Mouse (Mus musculus) CH12.LX (cell line): ENCODE measurements around the gene Frrs1. TPM values are rescaled to one million over a fixed set of nuclear protein-coding genes. Genes with fewer than 3 reads are reported as not detected.

ENCODE experiments used
- DNase-seq: peaks from one replicate; pipeline ENCODE4 v3.0.0-alpha.2; 2013; ENCODE audit errors: extremely low read depth
- H3K27ac ChIP-seq: 2 replicates; pipeline ENCODE4 v1.5.1; 2012; ENCODE audit warnings: low read depth, mild to moderate bottlenecking, control low read depth, moderate library complexity; ENCODE audit not compliant: insufficient read depth
- H3K27me3 ChIP-seq: replicated peaks from 2 replicates; pipeline ENCODE3; 2012; ENCODE audit warnings: inconsistent platforms
- H3K36me3 ChIP-seq, 2 experiments: replicated peaks in 1 of 2; 2 replicates each; pipeline versions ENCODE3 to v1.6.1; 2012; ENCODE audit warnings: inconsistent platforms in 1 of 2, low read length in 1 of 2, mild to moderate bottlenecking in 1 of 2, mixed read lengths in 1 of 2, moderate library complexity in 1 of 2; ENCODE audit not compliant: control insufficient read depth in 1 of 2, insufficient read depth in 1 of 2
- H3K4me1 ChIP-seq, 2 experiments: 2 replicates each; pipeline ENCODE4 v1.6.1; 2012; ENCODE audit warnings: inconsistent platforms in 1 of 2, moderate library complexity in 1 of 2; ENCODE audit not compliant: insufficient read depth in 2 of 2, control insufficient read depth in 1 of 2
- H3K4me2 ChIP-seq: 2 replicates; pipeline ENCODE4 v1.6.1; 2012; ENCODE audit warnings: low read depth, mild to moderate bottlenecking, control low read depth; ENCODE audit not compliant: poor library complexity, insufficient read depth, severe bottlenecking
- H3K4me3 ChIP-seq, 3 experiments: fragments of 150-350 bp in 1 of 3; sonication (generic) in 1 of 3; replicated peaks in 1 of 3; 2 replicates each; pipeline versions ENCODE3 to v1.5.1; 2011 to 2012; ENCODE audit warnings: low read depth in 2 of 3, low read length in 2 of 3, mild to moderate bottlenecking in 2 of 3, moderate library complexity in 2 of 3, control low read depth in 1 of 3, improper control_type of control experiment in 1 of 3, inconsistent platforms in 1 of 3, mixed read lengths in 1 of 3; ENCODE audit not compliant: poor library complexity in 1 of 3
- H3K79me2 ChIP-seq: replicated peaks from 2 replicates; pipeline ENCODE4 v1.6.1; 2012; ENCODE audit warnings: mild to moderate bottlenecking, moderate library complexity; ENCODE audit not compliant: control insufficient read depth, poor library complexity, insufficient read depth, severe bottlenecking; ENCODE audit errors: extremely low read depth
- H3K9ac ChIP-seq: 2 replicates; pipeline ENCODE4 v1.6.1; 2012; ENCODE audit warnings: low read depth, mild to moderate bottlenecking, control low read depth, moderate library complexity; ENCODE audit not compliant: insufficient read depth
- H3K9me3 ChIP-seq: replicated peaks from 2 replicates; pipeline ENCODE3; 2012; ENCODE audit warnings: low read length, inconsistent platforms, mixed read lengths
- BHLHE40 ChIP-seq: IDR thresholded peaks from 2 replicates; pipeline ENCODE4 v1.6.1; 2011; ENCODE audit warnings: mild to moderate bottlenecking, low read depth, low read length, improper control_type of control experiment
- CHD1 ChIP-seq: IDR thresholded peaks from 2 replicates; pipeline ENCODE4 v1.6.1; 2012; ENCODE audit warnings: low read depth, low read length, improper control_type of control experiment, inconsistent platforms
- CHD2 ChIP-seq: IDR thresholded peaks from 2 replicates; pipeline ENCODE4 v1.6.1; 2011; ENCODE audit warnings: low read length, improper control_type of control experiment
- E2F4 ChIP-seq: IDR thresholded peaks from 2 replicates; pipeline ENCODE4 v1.6.1; 2011; ENCODE audit warnings: low read depth, low read length, improper control_type of control experiment; ENCODE audit not compliant: insufficient replicate concordance
- EP300 ChIP-seq: IDR thresholded peaks from 2 replicates; pipeline ENCODE4 v1.6.1; 2011; ENCODE audit warnings: low read length, improper control_type of control experiment
- ETS1 ChIP-seq: conservative IDR thresholded peaks from 2 replicates; pipeline ENCODE4 v1.6.1; 2012; ENCODE audit warnings: low read depth, mild to moderate bottlenecking, inconsistent platforms, low read length, improper control_type of control experiment, moderate library complexity
- GABPA ChIP-seq: IDR thresholded peaks from 2 replicates; pipeline ENCODE4 v1.6.1; 2012; ENCODE audit warnings: low read depth, low read length, improper control_type of control experiment, inconsistent platforms; ENCODE audit not compliant: insufficient replicate concordance
- HCFC1 ChIP-seq: IDR thresholded peaks from 2 replicates; pipeline ENCODE4 v1.6.1; 2012; ENCODE audit warnings: low read depth, mild to moderate bottlenecking, inconsistent platforms, low read length, improper control_type of control experiment
- JUN ChIP-seq: IDR thresholded peaks from 2 replicates; pipeline ENCODE4 v1.6.1; 2011; ENCODE audit warnings: low read depth, mild to moderate bottlenecking, low read length, improper control_type of control experiment, moderate library complexity; ENCODE audit not compliant: insufficient read depth
- JUND ChIP-seq: conservative IDR thresholded peaks from 2 replicates; pipeline ENCODE4 v1.6.1; 2011; ENCODE audit warnings: low read depth, low read length, improper control_type of control experiment
- KAT2A ChIP-seq: IDR thresholded peaks from 2 replicates; pipeline ENCODE4 v1.6.1; 2012; ENCODE audit warnings: low read length, improper control_type of control experiment, inconsistent platforms; ENCODE audit not compliant: insufficient replicate concordance
- MAX ChIP-seq: IDR thresholded peaks from 2 replicates; pipeline ENCODE4 v1.6.1; 2011; ENCODE audit warnings: low read length, improper control_type of control experiment
- MEF2A ChIP-seq: IDR thresholded peaks from 2 replicates; pipeline ENCODE4 v1.6.1; 2014; ENCODE audit warnings: low read depth, mild to moderate bottlenecking, inconsistent platforms, low read length, improper control_type of control experiment, borderline replicate concordance
- NELFE ChIP-seq: IDR thresholded peaks from 2 replicates; pipeline ENCODE4 v1.6.1; 2011; ENCODE audit warnings: low read depth, low read length, improper control_type of control experiment
- NRF1 ChIP-seq: IDR thresholded peaks from 2 replicates; pipeline ENCODE4 v1.6.1; 2014; ENCODE audit warnings: low read depth, mild to moderate bottlenecking, inconsistent platforms, low read length, improper control_type of control experiment, moderate library complexity
- POLR2A ChIP-seq: IDR thresholded peaks from 2 replicates; pipeline ENCODE4 v1.6.1; 2011; ENCODE audit warnings: low read depth, mild to moderate bottlenecking, improper control_type of control experiment, low read length
- SIN3A ChIP-seq: IDR thresholded peaks from 2 replicates; pipeline ENCODE4 v1.6.1; 2012; ENCODE audit warnings: low read length, improper control_type of control experiment, inconsistent platforms
- TBP ChIP-seq: conservative IDR thresholded peaks from 2 replicates; pipeline ENCODE4 v1.6.1; 2011; ENCODE audit warnings: low read depth, low read length, improper control_type of control experiment
- TCF12 ChIP-seq: IDR thresholded peaks from 2 replicates; pipeline ENCODE4 v1.6.1; 2014; ENCODE audit warnings: low read depth, mild to moderate bottlenecking, inconsistent platforms, low read length, improper control_type of control experiment
- UBTF ChIP-seq: IDR thresholded peaks from 2 replicates; pipeline ENCODE4 v1.6.1; 2012; ENCODE audit warnings: low read depth, mild to moderate bottlenecking, inconsistent platforms, low read length, improper control_type of control experiment, moderate library complexity
- USF2 ChIP-seq: conservative IDR thresholded peaks from 2 replicates; pipeline ENCODE4 v1.6.1; 2011; ENCODE audit warnings: low read depth, low read length, improper control_type of control experiment
- ZMIZ1 ChIP-seq: IDR thresholded peaks from 2 replicates; pipeline ENCODE4 v1.6.1; 2012; ENCODE audit warnings: low read depth, mild to moderate bottlenecking, inconsistent platforms, low read length, improper control_type of control experiment
- ZNF384 ChIP-seq: IDR thresholded peaks from 2 replicates; pipeline ENCODE4 v1.6.1; 2012; ENCODE audit warnings: low read depth, low read length, improper control_type of control experiment, inconsistent platforms
- dilution Hi-C: fragments of 300-500 bp; cut with MboI; formaldehyde crosslinking; loops from 2 replicates; pipeline ENCODE4 v1.14.3; 2020; ENCODE audit warnings: low sequenced_read_pairs; ENCODE audit not compliant: extremely low pct_unique_long_range_greater_than_20kb, extremely low pct_ligation_motif_present
- in situ Hi-C: fragments of 300-500 bp; cut with MboI; formaldehyde crosslinking; loops from 3 replicates; pipeline ENCODE4 v1.14.3; 2019; ENCODE audit warnings: low sequenced_read_pairs, low pct_ligation_motif_present, low pct_unique_long_range_greater_than_20kb, mixed read lengths
- polyA plus RNA-seq: library from polyadenylated mRNA; unstranded; fragments of >175 nt; gene quantifications from 2 replicates; pipeline ENCODE4 v1.2.1, GENCODE M21; 2012; ENCODE audit warnings: low read depth; ENCODE audit not compliant: insufficient read length
- total RNA-seq, 2 experiments: library from RNA; depleted of rRNA; stranded (reverse); fragments of 300-350 nt in 1 of 2; fragments of >200 nt in 1 of 2; gene quantifications; 2 replicates each; pipeline ENCODE4 v1.2.3; 2012 to 2014

The Frrs1 gene
- total and polyA plus RNA-seq, 3 experiments: 11.0 to 34.9 (median 16.5) TPM

GRCm38 (mm10) chr3:116923042-116923441, 63.8 kb downstream of the Frrs1 start:
- dilution Hi-C loops: no loop called here
- Histone ChIP-seq H3K79me2 (no peaks in the 10 kb centered on the region), H3K27ac (no peak overlapping the region), H3K9me3 (no peaks in the 10 kb centered on the region), H3K27me3 (no peaks in the 10 kb centered on the region), H3K4me1 (no peaks in the 10 kb centered on the region), H3K36me3 (no peaks in the 10 kb centered on the region), H3K9ac (no peak overlapping the region), H3K4me3 (no peak overlapping the region), H3K4me2 (no peak overlapping the region)
- in situ Hi-C loops: no loop called here
- DNase-seq: no peak
- no peak for TF ChIP-seq ZNF384
- TF ChIP-seq NELFE: no peak
- no peak for TF ChIP-seq MEF2A
- no peak for TF ChIP-seq EP300
- TF ChIP-seq CHD1: no peak
- TF ChIP-seq UBTF: no peak
- no peak for TF ChIP-seq NRF1
- TF ChIP-seq TBP: no peak
- TF ChIP-seq MAX: no peak
- no peak for TF ChIP-seq ETS1
- no peak for TF ChIP-seq ZMIZ1
- no peak for TF ChIP-seq HCFC1
- TF ChIP-seq POLR2A: no peak

- Histone ChIP-seq H3K36me3 (no peaks in the 10 kb centered on the region), H3K79me2 (no peaks in the 10 kb centered on the region), H3K9ac (no peak overlapping the region), H3K9me3 (no peaks in the 10 kb centered on the region), H3K27me3 (no peaks in the 10 kb centered on the region), H3K27ac (no peak overlapping the region), H3K4me3 (no peak overlapping the region), H3K4me1 (no peaks in the 10 kb centered on the region), H3K4me2 (no peak overlapping the region)
- in situ Hi-C loops: no loop called here
- no peak for TF ChIP-seq TBP
- no peak for TF ChIP-seq USF2
- TF ChIP-seq JUN: no peak
- TF ChIP-seq TCF12: no peak
- no peak for TF ChIP-seq SIN3A
- TF ChIP-seq KAT2A: no peak
- TF ChIP-seq BHLHE40: no peak
- no peak for TF ChIP-seq GABPA
- no peak for TF ChIP-seq E2F4
- no peak for TF ChIP-seq JUND
- TF ChIP-seq CHD2: no peak
- no peak for DNase-seq
- dilution Hi-C loops: no loop called here
Observed at GRCm38 (mm10) chr3:116928994-116929393, 69.7 kb downstream of the Frrs1 start.
